Mouse (Mus musculus) limb, embryonic 13.5 days (tissue): ENCODE data around the gene Lrrfip1. TPM values are rescaled to one million over a fixed set of nuclear protein-coding genes. Genes with fewer than 3 reads are reported as not detected.

ENCODE experiments used
- ATAC-seq: fragments of 200-750 bp; cut with Nextera tagmentation; 2 replicates; pipeline ENCODE4 v1.8.0; 2017; ENCODE audit warnings: low read depth, moderate number of reproducible peaks, moderate TSS enrichment; ENCODE audit not compliant: low FRiP score
- H3K27ac ChIP-seq: fragments of 300-500 bp; sonication (generic); 2 replicates; pipeline ENCODE4 v1.5.1; 2015; ENCODE audit warnings: inconsistent platforms, mild to moderate bottlenecking, moderate library complexity
- H3K27me3 ChIP-seq: fragments of 300-500 bp; sonication (generic); 2 replicates; pipeline ENCODE4 v1.6.1; 2015; ENCODE audit warnings: mild to moderate bottlenecking, inconsistent platforms
- H3K36me3 ChIP-seq: fragments of 300-500 bp; sonication (generic); 2 replicates; pipeline ENCODE4 v1.6.1; 2015; ENCODE audit warnings: inconsistent platforms, mild to moderate bottlenecking, moderate library complexity
- H3K4me1 ChIP-seq: fragments of 300-500 bp; sonication (generic); 2 replicates; pipeline ENCODE4 v1.6.1; 2015; ENCODE audit warnings: inconsistent platforms
- H3K4me2 ChIP-seq: fragments of 300-500 bp; sonication (generic); replicated peaks from 2 replicates; pipeline ENCODE4 v1.6.1; 2015; ENCODE audit warnings: inconsistent platforms, mild to moderate bottlenecking, moderate library complexity
- H3K4me3 ChIP-seq: fragments of 300-500 bp; sonication (generic); 2 replicates; pipeline ENCODE4 v1.5.1; 2015; ENCODE audit warnings: moderate library complexity, mild to moderate bottlenecking, inconsistent platforms
- H3K9ac ChIP-seq: fragments of 300-500 bp; sonication (generic); 2 replicates; pipeline ENCODE4 v1.6.1; 2015; ENCODE audit warnings: mild to moderate bottlenecking, inconsistent platforms
- H3K9me3 ChIP-seq: fragments of 300-500 bp; sonication (generic); 2 replicates; pipeline ENCODE4 v1.6.1; 2016; ENCODE audit warnings: inconsistent platforms
- WGBS: fragments of 180-500 bp; shearing (Covaris S2); methylation state at CpG from one replicate; pipeline ENCODE4 v1.1.7; 2015; 5-methylcytosine and 5-hydroxymethylcytosine counted together
- polyA plus RNA-seq: library from polyadenylated mRNA; unstranded; fragments of >200 nt; fragmentation: Nextera tagmentation; extraction: Ambion mirVana; gene quantifications from 2 replicates; pipeline ENCODE4 v1.2.1, GENCODE M21; 2015

The Lrrfip1 gene
- polyA plus RNA-seq, 1 experiment from 2014 or later: 35.7 TPM

- Histone ChIP-seq H3K4me1 (peaks cover 50% of the 10 kb centered on the region), H3K27me3 (peaks cover 12% of the 10 kb centered on the region), H3K9ac (no peak overlapping the region), H3K4me3 (no peak overlapping the region), H3K9me3 (no peaks in the 10 kb centered on the region), H3K36me3 (no peaks in the 10 kb centered on the region), H3K27ac (no peak overlapping the region), H3K4me2 (0 out of 2 replicates have a peak overlapping the region, but pooled peaks have one; percentile 98)
- ATAC-seq: no peak
- 37% methylated on average over 8 of the region's 8 CpGs for WGBS
Observed at GRCm38 (mm10) chr1:91051461-91052094, 53.0 kb downstream of the Lrrfip1 start.

GRCm38 (mm10) chr1:91052747-91053181, 54.2 kb downstream of the Lrrfip1 start:
- WGBS: under 1% methylated on average over 28 of the region's 28 CpGs
- H3K27me3 ChIP-seq: peaks cover 12% of the 10 kb centered on the region
- peak; percentile 94 for ATAC-seq
- no peaks in the 10 kb centered on the region for H3K9me3 ChIP-seq
- peak overlapping the region; percentile 55 for H3K4me3 ChIP-seq
- H3K9ac ChIP-seq: peak overlapping the region; percentile 68
- no peak overlapping the region; the same call in 1 of the 2 replicates for H3K27ac ChIP-seq
- peaks cover 56% of the 10 kb centered on the region for H3K4me1 ChIP-seq
- no peaks in the 10 kb centered on the region for H3K36me3 ChIP-seq
- H3K4me2 ChIP-seq: peak overlapping the region; percentile 98

GRCm38 (mm10) chr1:91053218-91054073, 54.9 kb downstream of the Lrrfip1 start:
- under 1% methylated on average over 37 of the region's 41 CpGs for WGBS
- peak overlapping the region; percentile 48; the same call in 1 of the 2 replicates for H3K27ac ChIP-seq
- H3K4me2 ChIP-seq: peak overlapping the region; percentile 98
- ATAC-seq: peak; percentile 75
- no peaks in the 10 kb centered on the region for H3K9me3 ChIP-seq
- peak overlapping the region; percentile 55 for H3K4me3 ChIP-seq
- peaks cover 63% of the 10 kb centered on the region for H3K4me1 ChIP-seq
- peaks cover 12% of the 10 kb centered on the region for H3K27me3 ChIP-seq
- H3K9ac ChIP-seq: peak overlapping the region; percentile 68
- H3K36me3 ChIP-seq: no peaks in the 10 kb centered on the region

- Histone ChIP-seq H3K4me2 (peak overlapping the region; percentile 98), H3K9ac (peak overlapping the region; percentile 68; the same call in 1 of the 2 replicates), H3K36me3 (no peaks in the 10 kb centered on the region), H3K4me1 (peaks cover 64% of the 10 kb centered on the region), H3K9me3 (no peaks in the 10 kb centered on the region), H3K4me3 (peak overlapping the region; percentile 55), H3K27me3 (peaks cover 12% of the 10 kb centered on the region), H3K27ac (no peak overlapping the region)
- ATAC-seq: no peak
- 39% methylated on average over 10 of the region's 10 CpGs for WGBS
Observed at GRCm38 (mm10) chr1:91054074-91054471, 55.5 kb downstream of the Lrrfip1 start.

- H3K4me2 ChIP-seq: peak overlapping the region; percentile 98
- peaks cover 12% of the 10 kb centered on the region for H3K27me3 ChIP-seq
- peak overlapping the region; percentile 7; the same call in 1 of the 2 replicates for H3K27ac ChIP-seq
- no peak for ATAC-seq
- H3K4me3 ChIP-seq: no peak overlapping the region
- 82% methylated on average over 3 of the region's 3 CpGs for WGBS
- H3K4me1 ChIP-seq: peaks cover 64% of the 10 kb centered on the region
- H3K9me3 ChIP-seq: no peaks in the 10 kb centered on the region
- 0 out of 2 replicates have a peak overlapping the region, but pooled peaks have one; percentile 25 for H3K9ac ChIP-seq
- H3K36me3 ChIP-seq: no peaks in the 10 kb centered on the region
Observed at GRCm38 (mm10) chr1:91054815-91055214, 56.3 kb downstream of the Lrrfip1 start.

GRCm38 (mm10) chr1:91055744-91056143, 57.2 kb downstream of the Lrrfip1 start:
- Histone ChIP-seq H3K4me3 (no peak overlapping the region), H3K4me1 (peaks cover 67% of the 10 kb centered on the region), H3K27ac (no peak overlapping the region), H3K27me3 (peaks cover 12% of the 10 kb centered on the region), H3K9me3 (no peaks in the 10 kb centered on the region), H3K4me2 (no peak overlapping the region), H3K36me3 (no peaks in the 10 kb centered on the region), H3K9ac (no peak overlapping the region)
- 66% methylated on average over 9 of the region's 9 CpGs for WGBS
- ATAC-seq: no peak

- no peak overlapping the region for H3K9ac ChIP-seq
- no peaks in the 10 kb centered on the region for H3K36me3 ChIP-seq
- H3K9me3 ChIP-seq: no peaks in the 10 kb centered on the region
- H3K27me3 ChIP-seq: peaks cover 10% of the 10 kb centered on the region
- no peak for ATAC-seq
- no peak overlapping the region for H3K4me2 ChIP-seq
- peaks cover 69% of the 10 kb centered on the region for H3K4me1 ChIP-seq
- H3K4me3 ChIP-seq: no peak overlapping the region
- H3K27ac ChIP-seq: no peak overlapping the region
- 91% methylated on average over 8 of the region's 8 CpGs for WGBS
Observed at GRCm38 (mm10) chr1:91056416-91056815, 57.9 kb downstream of the Lrrfip1 start.

GRCm38 (mm10) chr1:91057311-91058245, 59.0 kb downstream of the Lrrfip1 start:
- WGBS: 60% methylated on average over 18 of the region's 18 CpGs
- ATAC-seq: no peak
- Histone ChIP-seq H3K36me3 (no peaks in the 10 kb centered on the region), H3K27me3 (no peaks in the 10 kb centered on the region), H3K4me3 (no peak overlapping the region), H3K4me2 (no peak overlapping the region), H3K4me1 (peaks cover 69% of the 10 kb centered on the region), H3K27ac (no peak overlapping the region), H3K9ac (no peak overlapping the region), H3K9me3 (no peaks in the 10 kb centered on the region)

GRCm38 (mm10) chr1:91058251-91058650, 59.7 kb downstream of the Lrrfip1 start:
- no peak overlapping the region for H3K4me3 ChIP-seq
- H3K36me3 ChIP-seq: no peaks in the 10 kb centered on the region
- ATAC-seq: no peak
- H3K27ac ChIP-seq: no peak overlapping the region
- no peaks in the 10 kb centered on the region for H3K27me3 ChIP-seq
- no peak overlapping the region for H3K9ac ChIP-seq
- peaks cover 72% of the 10 kb centered on the region for H3K4me1 ChIP-seq
- H3K9me3 ChIP-seq: no peaks in the 10 kb centered on the region
- 57% methylated on average over 6 of the region's 6 CpGs for WGBS
- no peak overlapping the region for H3K4me2 ChIP-seq

GRCm38 (mm10) chr1:91059792-91060604, 61.5 kb downstream of the Lrrfip1 start:
- Histone ChIP-seq H3K36me3 (no peaks in the 10 kb centered on the region), H3K9ac (no peak overlapping the region), H3K4me1 (peaks cover 74% of the 10 kb centered on the region), H3K4me3 (no peak overlapping the region), H3K4me2 (no peak overlapping the region), H3K9me3 (no peaks in the 10 kb centered on the region), H3K27me3 (no peaks in the 10 kb centered on the region), H3K27ac (no peak overlapping the region)
- ATAC-seq: no peak
- WGBS: 42% methylated on average over 9 of the region's 9 CpGs

GRCm38 (mm10) chr1:91061105-91061504, 62.6 kb downstream of the Lrrfip1 start:
- no peak overlapping the region; the same call in 1 of the 2 replicates for H3K4me2 ChIP-seq
- H3K36me3 ChIP-seq: no peaks in the 10 kb centered on the region
- H3K4me1 ChIP-seq: peaks cover 74% of the 10 kb centered on the region
- WGBS: 36% methylated on average over 4 of the region's 4 CpGs
- no peak overlapping the region for H3K4me3 ChIP-seq
- H3K9ac ChIP-seq: no peak overlapping the region
- H3K9me3 ChIP-seq: no peaks in the 10 kb centered on the region
- no peak for ATAC-seq
- no peaks in the 10 kb centered on the region for H3K27me3 ChIP-seq
- H3K27ac ChIP-seq: no peak overlapping the region; the same call in 1 of the 2 replicates
